Mouse (Mus musculus): ENCODE measurements around the gene Pkhd1.
"Not testable (repeated sequence)": the region's sequence is repeated elsewhere in the genome, so short reads cannot be mapped to it uniquely, and the experiment has no call there.

Gene Pkhd1

GRCm38 (mm10) chr1:20481843-20482242, 136.0 kb downstream of the Pkhd1 start:
- DNase-seq = no peak

- DNase-seq = peak in 1 of 2 experiments; percentile 1
Observed at GRCm38 (mm10) chr1:20478695-20479094, 139.2 kb downstream of the Pkhd1 start.

DNA sequence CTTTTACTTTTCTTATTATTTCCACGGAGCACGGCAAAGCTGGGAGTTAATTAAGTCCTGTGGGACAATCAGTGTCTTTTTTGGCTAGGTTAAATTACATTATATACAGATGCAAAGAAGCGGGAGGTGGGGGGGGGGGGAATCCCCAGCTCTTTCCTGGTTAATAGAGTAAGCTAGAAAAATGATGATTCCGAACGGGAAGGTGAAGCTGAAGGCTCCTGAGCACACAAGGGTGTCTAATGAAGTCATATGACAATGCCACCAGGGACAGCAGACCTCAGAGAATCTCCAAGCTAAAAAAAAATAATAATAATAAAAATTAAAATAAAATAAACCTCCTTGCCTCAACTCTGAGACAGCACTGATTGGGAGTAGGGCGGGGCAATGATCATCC, 139.6 kb downstream of the Pkhd1 start:
- DNase-seq = no peak

GRCm38 (mm10) chr1:20477561-20478265, 140.2 kb downstream of the Pkhd1 start:
- DNase-seq = peak; percentile 60 to 66

- no peak for DNase-seq
Observed at GRCm38 (mm10) chr1:20470770-20471169, 147.1 kb downstream of the Pkhd1 start.

- DNase-seq = no peak
Observed at GRCm38 (mm10) chr1:20470317-20470716, 147.5 kb downstream of the Pkhd1 start.

DNA sequence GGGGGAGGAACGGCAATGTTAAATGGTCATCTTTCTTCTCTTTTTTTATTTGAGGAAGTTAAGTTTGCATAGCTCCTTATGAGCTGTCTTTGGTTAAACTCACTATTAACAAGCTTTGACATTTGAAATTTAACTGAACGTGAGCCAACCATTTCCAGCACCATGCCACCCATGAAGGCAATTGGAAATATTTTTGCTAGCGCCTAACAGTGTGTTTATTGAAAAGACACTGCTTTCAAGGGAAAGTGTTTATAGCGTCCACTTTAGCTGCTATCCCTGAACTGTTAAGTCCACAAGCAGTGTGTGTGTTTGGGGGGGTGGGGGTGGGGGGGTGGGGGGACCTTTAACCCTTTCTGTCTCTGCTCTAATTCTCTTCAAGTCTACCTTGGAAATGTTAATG, 151.4 kb downstream of the Pkhd1 start:
- DNase-seq = no peak

DNA sequence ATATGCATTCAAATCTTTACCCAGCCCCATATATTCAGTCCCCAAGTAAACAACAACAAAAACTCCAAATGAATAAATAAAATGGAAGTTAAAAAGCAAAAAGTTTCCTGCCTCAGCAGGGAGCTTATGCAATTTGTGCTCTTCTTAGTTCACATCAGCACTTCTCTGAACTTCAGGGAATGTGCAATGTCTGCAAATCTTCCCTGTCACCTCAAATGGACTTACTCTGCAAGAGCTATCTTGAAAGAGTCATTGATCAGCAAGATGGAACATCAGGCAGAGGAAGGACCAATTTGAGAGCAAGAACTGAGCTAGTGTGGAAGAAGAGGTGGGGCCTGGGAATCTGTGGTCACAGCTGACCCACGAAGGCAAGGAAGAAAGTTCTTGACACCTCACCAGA, 163.2 kb downstream of the Pkhd1 start:
- DNase-seq = no peak

- peak; percentile 71 to 72 for DNase-seq
Observed at GRCm38 (mm10) chr1:20450074-20450473, 167.8 kb downstream of the Pkhd1 start.

- DNase-seq = not testable (repeated sequence)
Observed at GRCm38 (mm10) chr1:20432026-20432425, 185.8 kb downstream of the Pkhd1 start.

DNA sequence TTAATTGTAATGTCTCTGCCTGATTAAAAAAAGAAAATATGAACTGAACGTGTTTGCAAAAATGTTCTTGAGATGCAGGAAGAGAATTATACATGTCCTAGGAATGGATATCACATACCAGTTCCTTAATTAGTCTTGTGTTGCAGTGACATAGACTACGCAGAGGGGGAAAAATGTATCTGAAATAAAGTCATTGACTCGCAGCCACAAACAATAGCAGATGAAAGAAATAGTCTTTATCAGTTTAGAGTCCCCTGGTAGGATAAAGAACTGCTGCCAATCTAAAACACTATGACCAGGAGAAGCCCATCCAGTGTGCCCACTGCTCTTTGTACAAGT, 188.8 kb downstream of the Pkhd1 start:
- no peak for DNase-seq

DNA sequence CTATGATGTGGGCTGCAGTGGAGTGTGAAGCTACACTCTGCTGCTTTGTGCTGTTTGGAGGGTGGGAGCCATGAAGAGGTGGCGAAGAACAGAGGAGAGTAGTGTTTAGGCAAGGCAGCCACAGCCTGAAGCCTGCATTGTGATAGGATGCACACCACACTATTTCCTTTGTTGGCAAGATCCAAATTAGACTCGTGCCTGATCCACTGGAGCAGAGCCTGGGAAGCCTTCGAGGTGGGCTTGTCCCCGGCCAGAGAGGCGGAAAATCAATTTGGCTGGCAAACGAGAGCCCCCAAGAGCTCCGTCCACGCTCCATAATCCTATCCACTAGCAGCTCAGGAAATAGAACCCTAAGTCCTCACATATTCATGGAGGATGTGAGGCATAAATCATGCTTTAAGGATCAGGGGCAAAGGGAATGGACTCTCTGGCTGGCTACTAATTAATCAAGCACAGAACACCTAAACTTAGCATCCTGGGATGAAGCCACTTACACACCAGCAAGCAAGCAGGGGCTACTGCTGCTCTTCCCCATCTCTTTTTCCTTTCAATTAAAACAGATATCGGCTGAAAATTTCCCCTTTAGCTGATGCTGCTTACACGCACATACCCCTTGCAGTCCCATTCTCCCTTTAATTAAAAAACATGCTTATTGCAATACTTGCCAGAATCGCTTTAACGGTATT, 189.4 kb downstream of the Pkhd1 start:
- peak; percentile 14 to 18 for DNase-seq

DNA sequence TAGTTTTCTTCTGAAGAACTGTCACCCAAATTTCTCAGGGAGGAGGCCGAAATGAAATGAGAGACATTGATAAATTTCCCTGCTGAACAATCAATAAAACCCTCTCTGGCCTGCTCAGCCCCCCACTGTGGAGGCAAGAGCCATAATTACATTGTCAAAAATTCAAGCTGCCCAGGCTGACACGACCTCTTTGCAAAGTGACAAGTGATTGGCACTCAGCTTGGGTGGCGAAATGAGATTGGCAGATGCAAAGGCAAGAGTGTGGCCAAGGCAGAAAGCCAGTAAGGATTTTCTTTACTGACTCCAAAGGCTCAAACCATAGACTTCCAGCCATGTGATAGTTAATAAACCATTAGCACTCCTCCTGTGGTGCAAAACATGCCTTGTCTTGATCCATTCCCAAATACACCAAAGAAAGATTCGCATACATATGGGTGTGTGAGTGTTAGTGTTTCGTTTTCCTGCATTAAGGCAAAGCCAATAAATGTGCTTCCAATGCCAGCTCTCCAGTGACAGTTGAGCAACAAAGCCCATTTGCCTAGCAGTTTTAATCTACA, 208.4 kb downstream of the Pkhd1 start:
- peak; percentile 43 to 45 for DNase-seq

DNA sequence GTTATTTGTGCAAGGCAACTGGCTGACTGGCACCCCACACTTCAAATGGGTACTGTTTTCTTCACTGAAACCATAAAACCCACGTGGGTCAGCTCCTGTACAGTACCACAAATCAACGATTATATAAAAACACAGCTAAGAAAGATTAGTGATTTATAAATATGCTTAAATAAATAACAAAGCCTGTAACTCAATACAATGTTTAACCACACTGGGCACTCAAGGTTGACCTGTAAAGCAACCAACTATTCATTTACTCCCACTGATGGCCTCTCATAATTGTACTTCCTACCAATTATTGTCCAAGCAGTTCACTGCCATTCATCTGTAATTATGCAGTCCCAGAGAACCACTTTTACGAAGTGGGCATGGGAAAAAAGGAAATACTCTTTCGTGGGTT, 219.5 kb downstream of the Pkhd1 start:
- no peak for DNase-seq

GRCm38 (mm10) chr1:20364437-20364836, 253.4 kb downstream of the Pkhd1 start:
- no peak for DNase-seq

- DNase-seq = no peak
Observed at GRCm38 (mm10) chr1:20344651-20345050, 273.2 kb downstream of the Pkhd1 start.

GRCm38 (mm10) chr1:20311485-20311884, 306.4 kb downstream of the Pkhd1 start:
- DNase-seq = peak; percentile 74 to 75

DNA sequence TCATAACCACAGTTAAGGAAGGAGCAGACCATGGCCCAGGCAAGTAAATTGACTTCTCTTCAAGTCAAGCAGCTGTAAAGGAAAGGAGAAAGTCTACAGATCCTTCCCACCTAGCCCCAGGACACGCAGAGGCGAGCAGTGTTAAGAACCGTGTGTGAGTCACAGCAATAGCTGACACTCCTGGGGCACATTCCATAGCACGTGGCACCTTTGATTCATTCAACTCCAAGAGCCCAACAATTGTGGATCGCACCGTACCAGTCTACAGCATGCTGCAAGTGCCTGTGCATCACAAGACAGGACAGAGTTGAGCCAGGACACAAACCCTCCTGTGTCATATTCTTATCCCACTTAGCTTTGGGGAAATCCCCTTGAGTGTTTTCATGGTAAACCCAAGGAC, 306.9 kb downstream of the Pkhd1 start:
- no peak for DNase-seq

GRCm38 (mm10) chr1:20306116-20306515, 311.7 kb downstream of the Pkhd1 start:
- DNase-seq = peak in 1 of 2 experiments; percentile 5

DNA sequence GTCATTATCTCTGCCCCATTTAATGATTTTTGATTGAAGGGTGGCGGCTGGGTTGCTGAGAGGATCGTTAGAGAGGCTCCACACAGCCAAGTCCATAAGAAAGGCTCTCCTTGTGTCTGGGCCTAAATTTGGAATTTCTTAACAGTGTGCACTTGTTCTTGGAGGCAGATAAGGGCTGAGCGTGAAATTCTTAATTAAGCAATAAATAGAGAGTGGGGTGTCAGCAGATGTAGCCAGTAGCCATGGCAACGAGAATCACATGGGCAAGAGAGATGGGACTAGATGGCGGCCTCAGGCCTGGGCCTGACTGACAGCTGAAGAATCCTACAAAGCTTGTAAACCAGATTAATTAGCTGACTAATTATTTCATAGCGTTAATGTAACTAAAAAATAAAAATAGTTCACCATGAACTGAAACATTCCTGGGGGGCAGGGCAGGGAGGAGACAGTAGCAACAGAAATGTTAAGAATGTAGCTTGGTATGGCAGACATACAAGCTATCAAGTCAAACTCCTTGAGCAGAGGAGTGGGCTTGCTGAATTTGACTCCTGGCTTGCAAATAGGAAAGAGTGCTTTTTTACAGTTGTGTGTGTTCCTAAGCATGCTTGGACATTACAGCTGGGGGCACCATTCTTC, 314.8 kb downstream of the Pkhd1 start:
- peak in 1 of 2 experiments; percentile 6 for DNase-seq

GRCm38 (mm10) chr1:20302187-20302942, 315.5 kb downstream of the Pkhd1 start:
- peak in 1 of 2 experiments; percentile 4 for DNase-seq

- no peak for DNase-seq
Observed at GRCm38 (mm10) chr1:20301631-20302030, 316.2 kb downstream of the Pkhd1 start.

GRCm38 (mm10) chr1:20288696-20289095, 329.2 kb downstream of the Pkhd1 start:
- no peak for DNase-seq
